Mouse (Mus musculus) adrenal gland, postnatal 4 days (tissue): ENCODE results near the gene Dnah2. TPM values are rescaled to one million over a fixed set of nuclear protein-coding genes. Genes with fewer than 3 reads are reported as not detected.
A peak's percentile ranks its signal among the peaks of the same experiment; 100 is the strongest.

Experiments
- DNase-seq, 2 experiments: peaks; one replicate each; pipeline ENCODE4 v3.0.0; 2021 to 2022; ENCODE audit warnings: low spot score in 2 of 2, mixed read lengths in 2 of 2
- long read RNA-seq, 2 experiments: library from polyadenylated mRNA; stranded (forward); transcript quantifications; one replicate each; pipeline ENCODE4 v2.0.0; 2021
- total RNA-seq, 2 experiments: library from RNA; stranded (reverse); gene quantifications; 2 replicates each; pipeline ENCODE4 v1.2.3; 2021

The Dnah2 gene
- 1 to 10 TPM; 1.1 to 1.7 TPM for total RNA-seq
- long read RNA-seq, experiment 1, partial matches to known transcripts: 0 of 3 reads
- long read RNA-seq, experiment 1, other reads (novel, unspliced or antisense): 3 of 3 reads
- long read RNA-seq, experiment 2: 0 reads

GRCm38 (mm10) chr11:69549060-69549656 lies at the start of gene Dnah2:
Gene Dnah2, minus strand, starts transcription at chr11:69549110.
- DNase-seq: no peak

- no peak for DNase-seq
Measured at GRCm38 (mm10) chr11:69594853-69595252, 45.9 kb upstream of the Dnah2 start.

- DNase-seq: no peak
Measured at GRCm38 (mm10) chr11:69592799-69593198, 43.9 kb upstream of the Dnah2 start.

GRCm38 (mm10) chr11:69591899-69592637 lies 43.2 kb upstream of the Dnah2 start:
- no peak for DNase-seq

- no peak for DNase-seq
Measured at GRCm38 (mm10) chr11:69591424-69591823, 42.5 kb upstream of the Dnah2 start.

GRCm38 (mm10) chr11:69590622-69591021 lies 41.7 kb upstream of the Dnah2 start:
- no peak for DNase-seq

GRCm38 (mm10) chr11:69589207-69589834 lies 40.4 kb upstream of the Dnah2 start:
- DNase-seq: no peak

- DNase-seq: no peak
Measured at GRCm38 (mm10) chr11:69585718-69586325, 36.9 kb upstream of the Dnah2 start.

GRCm38 (mm10) chr11:69584937-69585336 lies 36.0 kb upstream of the Dnah2 start:
- DNase-seq: no peak

GRCm38 (mm10) chr11:69584008-69584407 lies 35.1 kb upstream of the Dnah2 start:
- DNase-seq: no peak

GRCm38 (mm10) chr11:69582230-69582805 lies 33.4 kb upstream of the Dnah2 start:
- no peak for DNase-seq

- no peak for DNase-seq
Measured at GRCm38 (mm10) chr11:69581814-69582213, 32.9 kb upstream of the Dnah2 start.

GRCm38 (mm10) chr11:69581147-69581688 lies 32.3 kb upstream of the Dnah2 start:
- DNase-seq: peak; percentile 69 to 80

- no peak for DNase-seq
Measured at GRCm38 (mm10) chr11:69580572-69581146, 31.7 kb upstream of the Dnah2 start.

GRCm38 (mm10) chr11:69580091-69580514 lies 31.2 kb upstream of the Dnah2 start, which contains the start of the genes Wrap53 and Trp53:
Gene Wrap53, minus strand, starts transcription at chr11:69580255.
Gene Trp53, plus strand, starts transcription at chr11:69580359.
- peak; percentile 62 to 86 for DNase-seq

GRCm38 (mm10) chr11:69579128-69580017 lies 30.5 kb upstream of the Dnah2 start:
- DNase-seq: peak; percentile 96 to 97

GRCm38 (mm10) chr11:69578301-69578700 lies 29.4 kb upstream of the Dnah2 start:
- DNase-seq: no peak

GRCm38 (mm10) chr11:69576307-69576706 lies 27.4 kb upstream of the Dnah2 start:
- DNase-seq: no peak

GRCm38 (mm10) chr11:69575220-69575619 lies 26.3 kb upstream of the Dnah2 start:
- no peak for DNase-seq
